ENCODE assay signal across 19 mouse cellular contexts in the genomic region with DNA sequence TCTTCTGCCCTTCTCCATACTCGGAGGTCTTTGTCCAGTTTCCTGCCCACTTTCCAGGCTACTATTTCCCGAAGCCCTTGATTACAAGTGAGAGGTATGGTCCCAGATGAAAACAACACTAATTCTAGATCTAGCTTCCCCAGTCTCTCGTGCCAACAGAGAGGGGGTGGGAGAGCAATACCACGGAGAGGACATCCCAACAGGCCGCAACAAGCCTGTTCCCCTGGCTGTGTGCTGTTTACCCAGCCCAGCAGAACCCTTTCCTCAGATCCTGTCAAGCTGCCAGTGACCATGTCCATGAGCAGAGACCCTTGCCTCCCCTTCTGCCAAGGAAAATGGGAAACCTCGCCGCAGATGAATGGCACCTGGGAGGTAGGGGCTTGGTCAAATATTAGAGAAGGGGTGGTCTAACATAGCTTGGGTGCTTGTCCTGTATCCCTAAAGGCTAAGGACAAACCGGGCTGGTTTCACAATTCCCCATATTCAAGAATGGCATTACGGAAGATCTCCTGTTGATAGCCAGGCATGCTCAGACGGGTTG.
DNase-seq lines count a peak whose midpoint lies in the region; ATAC-seq lines count a peak whose summit lies in the region.
"Had no signal": no experiment of that assay in that cellular context is flagged by ENCODE, and none has a peak within 500 bp of the region (broad histone marks: within the 10 kb centered on the region; RNA-seq: fewer than 3 reads in every experiment).

No protein-coding gene starts in this region.

- H3K4me1 ChIP-seq in heart, embryonic 12.5 days (replicated peaks) = peaks cover 15% of the 10 kb centered on the region
- H3K4me1 ChIP-seq: forebrain, embryonic 13.5 days; hindbrain, embryonic 15.5 days had no signal

- H3K4me3 ChIP-seq in heart, embryonic 12.5 days = no peak overlapping the region
- H3K4me3 ChIP-seq: forebrain, embryonic 13.5 days; heart, embryonic 13.5 days; hindbrain, embryonic 15.5 days had no signal

- DNase-seq in heart, adult 11 months = peak; percentile 80
- peak; percentile 90 for DNase-seq in gonadal fat pad, adult 2 months (ENCODE audit: low read depth)
- peak; percentile 54 for DNase-seq in urinary bladder, adult 2 months (ENCODE audit: low spot score)
- no peak for DNase-seq in adrenal gland, adult (ENCODE audit: inconsistent age in 2 of 2, low spot score in 1 of 2)
- DNase-seq in left cerebral cortex, adult 8-10 months (ENCODE audit: low spot score in 2 of 2) = no peak
- DNase-seq: adrenal gland, adult 8-10 months; adrenal gland, postnatal 36 days; cerebellum, adult 11 months; cerebellum, adult 8-10 months; cerebellum, postnatal 25 days; forebrain, postnatal 0 days; heart, postnatal 36 days had no signal

- H3K9ac ChIP-seq in heart, embryonic 12.5 days = no peak overlapping the region
- H3K9ac ChIP-seq: forebrain, embryonic 13.5 days; forebrain, postnatal 0 days; heart, embryonic 13.5 days; hindbrain, embryonic 15.5 days had no signal

- no peak overlapping the region for H3K4me2 ChIP-seq in heart, embryonic 12.5 days
- H3K4me2 ChIP-seq: forebrain, embryonic 13.5 days; heart, embryonic 13.5 days; hindbrain, embryonic 15.5 days had no signal

- WGBS in heart, embryonic 12.5 days = 85% methylated on average over 10 of the region's 10 CpGs

- H3K27ac ChIP-seq in heart, embryonic 12.5 days (ENCODE audit: poor library complexity, severe bottlenecking) = no peak overlapping the region
- H3K27ac ChIP-seq: forebrain, embryonic 13.5 days; heart, embryonic 13.5 days; hindbrain, embryonic 15.5 days had no signal

- no peaks in the 10 kb centered on the region for H3K27me3 ChIP-seq in heart, embryonic 12.5 days (replicated peaks)
- H3K27me3 ChIP-seq: CH12.LX; forebrain, embryonic 13.5 days; heart, embryonic 13.5 days; hindbrain, embryonic 15.5 days; Patski had no signal

- H3K9me3 ChIP-seq in heart, embryonic 12.5 days (replicated peaks) = no peaks in the 10 kb centered on the region
- H3K9me3 ChIP-seq: forebrain, embryonic 13.5 days; heart, embryonic 13.5 days; hindbrain, embryonic 15.5 days had no signal

- ATAC-seq in heart, embryonic 12.5 days (ENCODE audit: insufficient number of reproducible peaks, low FRiP score) = no peak
- ATAC-seq: activated CD4-positive, CD25-positive, alpha-beta regulatory T cell, adult 4 months; forebrain, embryonic 13.5 days; forebrain, postnatal 0 days; Patski had no signal

- H3K36me3 ChIP-seq in heart, embryonic 12.5 days = peaks cover 5% of the 10 kb centered on the region
- H3K36me3 ChIP-seq: hindbrain, embryonic 15.5 days had no signal

Comparison
In these comparisons a context has a peak if more than half of its experiments do, and no peak if none do; other contexts are left out.
1. DNase-seq: peak in heart, adult 11 months (single experiment), gonadal fat pad, adult 2 months (single experiment) and urinary bladder, adult 2 months (single experiment); none in adrenal gland, adult (0 of 2) and left cerebral cortex, adult 8-10 months (0 of 2).